Mouse (Mus musculus) embryonic facial prominence, embryonic 11.5 days (tissue): ENCODE measurements around the gene Rbfox1. TPM values are rescaled to one million over a fixed set of nuclear protein-coding genes. Genes with fewer than 3 reads are reported as not detected.

ENCODE experiments used
- ATAC-seq: fragments of 200-750 bp; cut with Nextera tagmentation; replicated peaks from 2 replicates; pipeline ENCODE4 v1.8.0; 2017; ENCODE audit warnings: low read depth; ENCODE audit not compliant: insufficient number of reproducible peaks, low FRiP score, low TSS enrichment
- DNase-seq: peaks from one replicate; pipeline ENCODE4 v3.0.0-alpha.2; 2015; ENCODE audit warnings: low spot score
- H3K27ac ChIP-seq: fragments of 300-500 bp; sonication (generic); replicated peaks from 2 replicates; pipeline ENCODE4 v1.5.1; 2014; ENCODE audit warnings: mild to moderate bottlenecking, low read depth, low read length, control low read depth
- H3K27me3 ChIP-seq: fragments of 300-500 bp; sonication (generic); 2 replicates; pipeline ENCODE4 v1.6.1; 2014; ENCODE audit warnings: mild to moderate bottlenecking, low read length, moderate library complexity, mixed read lengths; ENCODE audit not compliant: control insufficient read depth, insufficient read depth
- H3K36me3 ChIP-seq: fragments of 300-500 bp; sonication (generic); replicated peaks from 2 replicates; pipeline ENCODE4 v1.6.1; 2014; ENCODE audit warnings: low read depth, mild to moderate bottlenecking, low read length, moderate library complexity, mixed read lengths; ENCODE audit not compliant: control insufficient read depth, insufficient read depth
- H3K4me1 ChIP-seq: fragments of 300-500 bp; sonication (generic); 2 replicates; pipeline ENCODE4 v1.6.1; 2014; ENCODE audit warnings: low read length, mixed read lengths; ENCODE audit not compliant: control insufficient read depth, insufficient read depth
- H3K4me2 ChIP-seq: fragments of 300-500 bp; sonication (generic); 2 replicates; pipeline ENCODE4 v1.6.1; 2014; ENCODE audit warnings: low read depth, mild to moderate bottlenecking, control low read depth, low read length, moderate library complexity
- H3K4me3 ChIP-seq: fragments of 300-500 bp; sonication (generic); 2 replicates; pipeline ENCODE4 v1.5.1; 2014; ENCODE audit warnings: low read depth, low read length, control low read depth
- H3K9ac ChIP-seq: fragments of 300-500 bp; sonication (generic); replicated peaks from 2 replicates; pipeline ENCODE4 v1.6.1; 2014; ENCODE audit warnings: mild to moderate bottlenecking, control low read depth, low read length
- H3K9me3 ChIP-seq: fragments of 300-500 bp; sonication (generic); replicated peaks from 2 replicates; pipeline ENCODE4 v1.6.1; 2016; ENCODE audit warnings: mild to moderate bottlenecking, low read length, inconsistent platforms, mixed read lengths; ENCODE audit not compliant: control insufficient read depth
- WGBS: fragments of 180-500 bp; shearing (Covaris S2); extraction: QIAGEN DNeasy Blood & Tissue Kit; methylation state at CpG from one replicate; pipeline ENCODE4 v1.1.7; 2014; 5-methylcytosine and 5-hydroxymethylcytosine counted together
- polyA plus RNA-seq: library from polyadenylated mRNA; unstranded; fragments of >200 nt; fragmentation: Nextera tagmentation; extraction: Ambion mirVana; gene quantifications from 2 replicates; pipeline ENCODE4 v1.2.1, GENCODE M21; 2014

The Rbfox1 gene
- polyA plus RNA-seq, 1 experiment from 2014 or later = 4.2 TPM

GRCm38 (mm10) chr16:7152401-7152800 lies 1267.2 kb downstream of the Rbfox1 start:
- Histone ChIP-seq H3K4me1 (no peaks in the 10 kb centered on the region; the same call in 1 of the 2 replicates), H3K27ac (no peak overlapping the region), H3K9me3 (no peaks in the 10 kb centered on the region), H3K27me3 (no peaks in the 10 kb centered on the region), H3K36me3 (no peaks in the 10 kb centered on the region), H3K4me3 (no peak overlapping the region), H3K4me2 (no peak overlapping the region), H3K9ac (no peak overlapping the region)
- 69% methylated on average over 4 of the region's 4 CpGs for WGBS
- ATAC-seq (no peak), DNase-seq (no peak)

DNA sequence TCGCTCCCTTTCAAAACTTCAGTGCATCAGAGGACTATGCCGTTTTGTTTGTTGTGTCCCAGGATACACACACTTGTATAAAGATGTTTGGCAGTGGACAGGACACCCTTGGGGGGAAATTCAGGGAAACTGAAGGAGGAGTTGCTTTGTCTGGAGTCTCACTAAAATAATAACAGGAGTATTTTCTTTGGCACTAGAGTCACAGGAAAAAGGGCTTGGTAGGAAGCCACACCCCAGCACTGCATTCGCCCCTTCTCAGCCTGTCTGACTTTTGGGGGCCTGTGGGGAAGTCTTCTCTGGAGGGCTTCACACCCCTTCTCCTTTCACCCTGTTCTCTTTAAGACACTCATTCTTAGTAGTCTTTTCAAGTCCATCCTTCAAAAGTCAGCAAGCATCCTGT lies 1269.5 kb downstream of the Rbfox1 start:
- H3K27ac ChIP-seq = no peak overlapping the region
- DNase-seq (no peak), ATAC-seq (no peak)
- 83% methylated on average over 3 of the region's 3 CpGs for WGBS
- H3K4me2 ChIP-seq = no peak overlapping the region
- no peaks in the 10 kb centered on the region for H3K27me3 ChIP-seq
- H3K36me3 ChIP-seq = no peaks in the 10 kb centered on the region
- no peak overlapping the region for H3K4me3 ChIP-seq
- H3K4me1 ChIP-seq = no peaks in the 10 kb centered on the region; the same call in 1 of the 2 replicates
- H3K9me3 ChIP-seq = no peaks in the 10 kb centered on the region
- no peak overlapping the region for H3K9ac ChIP-seq

- no peak overlapping the region for H3K27ac ChIP-seq
- H3K9me3 ChIP-seq = no peaks in the 10 kb centered on the region
- H3K4me1 ChIP-seq = no peaks in the 10 kb centered on the region
- WGBS = 62% methylated on average over 8 of the region's 8 CpGs
- DNase-seq = no peak
- H3K36me3 ChIP-seq = no peaks in the 10 kb centered on the region
- no peak overlapping the region for H3K9ac ChIP-seq
- no peaks in the 10 kb centered on the region for H3K27me3 ChIP-seq
- no peak for ATAC-seq
- H3K4me3 ChIP-seq = no peak overlapping the region
- no peak overlapping the region for H3K4me2 ChIP-seq
Measured at GRCm38 (mm10) chr16:7158856-7159826, 1274.0 kb downstream of the Rbfox1 start.

GRCm38 (mm10) chr16:7159827-7160217 lies 1274.7 kb downstream of the Rbfox1 start:
- 77% methylated on average over 6 of the region's 6 CpGs for WGBS
- Histone ChIP-seq H3K4me1 (no peaks in the 10 kb centered on the region), H3K9ac (no peak overlapping the region), H3K9me3 (no peaks in the 10 kb centered on the region), H3K36me3 (no peaks in the 10 kb centered on the region), H3K27me3 (no peaks in the 10 kb centered on the region), H3K4me2 (no peak overlapping the region), H3K4me3 (no peak overlapping the region), H3K27ac (no peak overlapping the region)
- ATAC-seq = no peak
- no peak for DNase-seq

GRCm38 (mm10) chr16:7162168-7162567 lies 1277.0 kb downstream of the Rbfox1 start:
- Histone ChIP-seq H3K27ac (no peak overlapping the region), H3K9me3 (no peaks in the 10 kb centered on the region), H3K36me3 (no peaks in the 10 kb centered on the region), H3K9ac (no peak overlapping the region), H3K4me3 (no peak overlapping the region), H3K4me1 (no peaks in the 10 kb centered on the region), H3K27me3 (no peaks in the 10 kb centered on the region), H3K4me2 (no peak overlapping the region)
- DNase-seq = no peak
- no peak for ATAC-seq
- 65% methylated on average over 4 of the region's 4 CpGs for WGBS

- no peaks in the 10 kb centered on the region for H3K9me3 ChIP-seq
- no peak for DNase-seq
- H3K4me1 ChIP-seq = no peaks in the 10 kb centered on the region
- no peak overlapping the region for H3K27ac ChIP-seq
- H3K27me3 ChIP-seq = no peaks in the 10 kb centered on the region
- 73% methylated on average over 4 of the region's 4 CpGs for WGBS
- no peaks in the 10 kb centered on the region for H3K36me3 ChIP-seq
- no peak for ATAC-seq
- H3K4me3 ChIP-seq = no peak overlapping the region
- H3K4me2 ChIP-seq = no peak overlapping the region
- H3K9ac ChIP-seq = no peak overlapping the region
Measured at GRCm38 (mm10) chr16:7163688-7164087, 1278.5 kb downstream of the Rbfox1 start.

- DNase-seq (no peak), ATAC-seq (no peak)
- WGBS = 72% methylated on average over 8 of the region's 8 CpGs
- H3K36me3 ChIP-seq = no peaks in the 10 kb centered on the region
- no peaks in the 10 kb centered on the region for H3K27me3 ChIP-seq
- H3K9ac ChIP-seq = no peak overlapping the region
- no peak overlapping the region for H3K27ac ChIP-seq
- no peak overlapping the region for H3K4me3 ChIP-seq
- no peaks in the 10 kb centered on the region for H3K4me1 ChIP-seq
- no peaks in the 10 kb centered on the region for H3K9me3 ChIP-seq
- no peak overlapping the region for H3K4me2 ChIP-seq
Measured at GRCm38 (mm10) chr16:7164153-7164737, 1279.1 kb downstream of the Rbfox1 start.

- no peaks in the 10 kb centered on the region for H3K4me1 ChIP-seq
- no peak for ATAC-seq
- H3K36me3 ChIP-seq = no peaks in the 10 kb centered on the region
- no peak for DNase-seq
- no peak overlapping the region for H3K27ac ChIP-seq
- no peak overlapping the region for H3K9ac ChIP-seq
- no peak overlapping the region for H3K4me2 ChIP-seq
- H3K27me3 ChIP-seq = no peaks in the 10 kb centered on the region
- H3K9me3 ChIP-seq = no peaks in the 10 kb centered on the region
- no peak overlapping the region for H3K4me3 ChIP-seq
- whole genome bisulfite sequencing = 96% methylated on average over 2 of the region's 2 CpGs
Measured at GRCm38 (mm10) chr16:7175960-7176359, 1290.8 kb downstream of the Rbfox1 start.
